Mouse (Mus musculus) spleen, postnatal 4 days (tissue): Measurements from ENCODE around the gene Spata20.

Source experiments
- DNase-seq, 2 experiments: peaks; one replicate each; pipeline ENCODE4 v3.0.0; 2022; ENCODE audit warnings: low spot score in 2 of 2

The Spata20 gene

DNA sequence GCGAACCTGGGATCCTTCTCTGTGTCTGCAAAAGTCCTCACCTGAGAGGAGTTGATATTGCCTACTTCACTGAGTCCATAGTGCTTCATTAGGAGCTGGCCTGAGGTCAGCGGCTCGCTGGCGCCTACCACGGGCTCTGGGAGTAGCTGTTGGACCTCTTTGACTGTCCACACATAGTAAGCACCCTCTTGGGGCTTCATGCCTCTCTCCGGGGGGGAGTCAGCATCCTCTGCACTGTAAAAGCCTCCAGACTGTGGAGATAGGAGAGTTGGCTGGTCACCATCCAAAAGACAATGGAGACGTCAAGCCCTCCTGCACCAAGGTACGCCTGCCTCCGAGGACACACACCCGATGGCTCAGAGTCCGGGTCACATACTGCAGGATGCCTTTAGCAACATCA, 3.2 kb downstream of the Spata20 start:
- DNase-seq: no peak

DNA sequence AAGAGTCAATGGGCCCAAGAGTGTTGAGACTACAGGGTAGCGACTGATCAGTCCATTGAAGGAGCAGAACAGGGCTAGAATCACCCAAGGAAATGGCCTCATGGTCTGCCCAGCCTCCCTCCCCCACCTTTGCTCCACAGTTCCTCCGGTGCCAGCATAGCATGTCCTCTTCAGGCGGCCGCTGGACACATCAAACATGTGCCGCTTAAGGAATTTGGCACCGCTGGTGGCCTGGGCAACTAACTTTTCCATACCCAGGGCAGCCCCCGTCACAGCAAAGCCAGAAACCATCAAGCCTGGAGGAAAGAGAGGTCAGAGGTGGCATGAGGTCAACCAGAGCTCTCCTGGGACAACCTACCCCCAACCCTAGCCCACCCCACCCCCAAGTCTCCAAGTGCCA, 4.0 kb downstream of the Spata20 start:
- DNase-seq: no peak

DNA sequence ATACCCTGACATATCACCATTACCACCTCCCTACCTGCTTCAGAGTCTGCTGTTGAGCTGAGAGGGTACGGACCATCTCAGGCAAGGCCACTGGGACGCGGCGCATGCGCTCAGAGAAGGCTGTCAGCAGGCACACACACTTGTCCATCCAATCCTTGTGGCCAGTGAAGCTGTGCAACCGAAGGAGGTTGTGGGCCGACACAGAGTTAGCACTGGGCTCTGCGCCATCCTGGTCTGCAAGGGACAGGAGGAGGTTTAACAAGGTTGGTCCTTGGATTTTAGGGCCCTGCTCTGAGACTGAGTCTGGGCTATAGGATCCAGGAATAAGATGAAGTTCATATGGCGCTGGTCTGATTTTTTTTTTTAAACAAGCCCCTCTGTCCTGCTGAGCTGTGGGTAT, 5.6 kb downstream of the Spata20 start:
- DNase-seq: no peak

DNA sequence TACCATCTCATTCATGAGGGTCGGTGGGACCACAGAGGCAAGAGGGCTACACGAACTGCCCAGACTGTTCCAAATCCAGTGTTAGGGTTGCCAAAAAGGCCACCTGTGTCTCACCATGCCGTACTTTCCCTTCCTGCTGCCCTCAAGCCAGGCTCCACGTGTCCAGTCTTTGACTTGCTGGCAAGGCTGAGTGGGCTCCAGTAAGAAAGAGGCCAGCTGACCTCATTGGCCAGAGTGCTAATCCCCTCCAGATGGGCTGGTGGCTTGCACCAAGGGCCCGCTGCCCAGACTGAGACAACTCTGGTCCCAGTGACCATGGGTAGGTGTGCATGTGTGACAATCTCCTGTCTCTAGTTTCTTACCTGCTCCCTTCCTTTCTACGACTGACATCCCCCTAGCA, 8.3 kb downstream of the Spata20 start:
- DNase-seq: no peak

DNA sequence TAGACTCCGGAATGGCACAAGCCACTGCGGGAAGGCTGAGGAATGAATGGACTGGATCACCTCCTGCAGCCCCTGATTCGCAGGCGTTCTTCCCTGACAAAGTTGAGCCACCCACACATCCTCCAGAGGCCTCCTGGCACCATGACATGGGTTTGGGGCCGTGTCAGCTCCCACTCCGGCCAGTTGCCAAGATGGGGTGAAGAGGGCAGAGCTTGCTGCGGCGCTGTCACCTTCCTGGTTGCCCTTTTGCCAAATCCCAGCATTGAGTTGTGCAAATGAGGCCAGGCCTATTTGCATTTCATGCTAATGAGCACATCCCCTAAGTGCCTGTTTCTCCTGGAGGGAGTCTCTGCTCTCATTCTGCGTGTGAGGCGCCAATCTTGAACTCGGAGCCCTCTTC, 10.3 kb downstream of the Spata20 start:
- no peak for DNase-seq

DNA sequence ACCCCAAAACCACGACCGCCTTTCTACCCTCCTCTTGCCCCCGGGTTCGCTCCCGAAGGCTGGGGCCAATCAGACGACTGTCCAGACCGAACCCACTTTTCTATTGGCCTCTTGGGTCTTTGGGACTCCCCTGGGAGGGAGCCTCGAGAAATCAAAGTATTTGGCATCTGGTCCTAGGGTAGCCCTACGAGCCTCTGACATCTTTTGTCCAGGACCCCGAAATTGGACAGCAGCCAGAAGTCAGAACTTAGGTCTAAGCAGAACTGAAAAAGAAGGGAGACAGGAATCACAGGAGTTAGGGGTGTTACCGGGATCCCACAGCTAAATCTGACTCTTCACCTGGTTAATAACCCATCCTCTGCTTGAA, 11.5 kb downstream of the Spata20 start:
- DNase-seq: no peak

DNA sequence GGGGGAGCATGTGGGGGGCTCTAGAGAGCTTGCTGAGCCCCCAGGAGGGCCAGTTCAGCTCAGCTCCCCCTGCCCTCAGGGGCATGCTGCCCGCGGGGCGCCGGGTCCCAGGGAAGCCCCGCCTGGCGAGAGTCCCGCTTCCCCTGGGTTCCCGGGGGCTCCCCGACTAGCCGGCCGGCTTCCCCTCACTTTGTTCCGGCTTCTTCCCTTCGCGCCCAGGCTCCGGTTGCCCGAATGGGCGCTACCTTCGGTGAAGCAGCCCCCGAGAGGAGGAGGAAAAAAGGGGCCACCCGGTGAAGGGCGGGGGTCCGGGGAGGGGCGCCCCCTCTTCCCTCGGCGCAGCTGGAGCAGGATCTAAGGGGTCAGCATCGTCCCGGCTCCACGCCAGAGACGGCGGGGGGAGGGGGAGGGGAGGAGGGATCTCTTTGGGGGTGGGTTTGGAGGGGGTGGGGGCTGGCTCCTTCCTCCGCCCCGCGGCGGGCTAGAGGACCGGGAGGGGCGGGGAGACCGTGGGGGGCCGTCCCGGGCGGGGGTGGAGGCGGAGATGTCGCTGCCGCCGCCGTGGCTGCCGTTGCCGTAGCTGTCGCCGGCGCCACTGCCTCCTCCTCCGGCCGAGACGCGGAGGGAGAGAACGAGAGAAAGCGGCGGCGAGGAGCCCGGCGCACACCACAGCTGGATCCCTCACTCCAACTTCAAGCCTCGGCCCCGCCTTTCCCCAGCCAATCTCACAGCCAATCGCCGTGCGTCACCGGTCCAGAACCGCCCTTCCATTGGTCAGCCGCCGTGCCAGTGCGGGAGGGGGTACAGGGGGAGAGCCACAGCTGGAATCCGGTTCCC, 12.1 kb downstream of the Spata20 start, which contains the start of gene Cacna1g:
Cacna1g (minus strand) TSS at position 492 of the 837 bp plus-strand sequence.
- DNase-seq: peak; percentile 72 to 82

DNA sequence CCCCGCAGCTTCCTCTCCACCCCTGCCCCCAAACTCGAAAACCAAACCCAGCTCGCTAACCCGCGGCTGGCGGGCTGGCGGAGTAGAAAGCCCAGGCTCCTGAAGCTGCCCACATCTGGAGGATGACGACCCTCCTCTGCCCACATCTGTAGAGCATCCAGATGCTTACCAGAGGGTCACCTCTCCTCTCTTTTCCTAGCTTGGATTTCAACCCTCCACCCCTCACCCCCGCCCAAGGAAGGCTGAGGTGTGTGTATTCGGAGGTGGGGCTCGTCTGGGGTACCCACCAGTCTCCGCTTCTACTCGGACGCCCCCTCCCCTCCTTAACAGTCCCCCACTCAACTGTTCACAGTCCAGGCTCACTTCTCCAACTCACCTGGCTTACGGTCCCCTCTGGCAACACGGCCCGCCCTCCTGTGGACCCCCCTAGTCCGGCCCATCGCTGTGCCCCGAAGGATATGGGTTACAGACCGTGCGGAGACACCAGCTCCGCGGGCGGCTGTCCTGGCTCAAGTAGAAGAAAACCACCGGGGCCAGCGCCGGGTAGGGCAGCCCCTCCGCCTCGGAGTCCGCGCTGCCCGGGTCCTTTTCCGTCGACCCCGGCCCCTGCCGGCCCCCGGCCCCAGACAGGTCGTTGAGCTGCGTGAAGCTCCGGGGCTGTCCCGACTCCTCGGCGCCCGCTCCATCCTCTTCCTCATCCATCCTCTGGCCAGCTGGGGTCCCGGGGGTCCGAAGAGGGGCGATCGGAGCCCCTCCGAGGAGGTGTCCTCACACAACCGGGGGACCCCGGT, 12.9 kb downstream of the Spata20 start:
- DNase-seq: no peak

DNA sequence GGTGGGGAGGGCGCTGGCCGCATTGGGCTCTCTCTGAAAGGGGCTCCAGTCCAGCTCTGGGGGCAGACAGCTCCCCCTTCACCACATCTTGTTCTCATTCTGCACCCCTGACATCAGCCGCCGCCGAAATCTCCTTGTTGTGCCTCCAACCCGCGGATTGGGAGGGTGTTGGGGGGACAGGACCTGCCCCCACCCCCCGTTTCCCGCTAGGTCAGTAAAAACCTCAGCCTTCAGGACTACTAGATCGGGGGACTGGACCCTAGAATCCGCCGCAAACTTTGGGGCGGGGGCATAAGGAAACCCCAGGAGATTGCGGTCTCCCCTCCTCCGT, 13.4 kb downstream of the Spata20 start:
- DNase-seq: no peak

DNA sequence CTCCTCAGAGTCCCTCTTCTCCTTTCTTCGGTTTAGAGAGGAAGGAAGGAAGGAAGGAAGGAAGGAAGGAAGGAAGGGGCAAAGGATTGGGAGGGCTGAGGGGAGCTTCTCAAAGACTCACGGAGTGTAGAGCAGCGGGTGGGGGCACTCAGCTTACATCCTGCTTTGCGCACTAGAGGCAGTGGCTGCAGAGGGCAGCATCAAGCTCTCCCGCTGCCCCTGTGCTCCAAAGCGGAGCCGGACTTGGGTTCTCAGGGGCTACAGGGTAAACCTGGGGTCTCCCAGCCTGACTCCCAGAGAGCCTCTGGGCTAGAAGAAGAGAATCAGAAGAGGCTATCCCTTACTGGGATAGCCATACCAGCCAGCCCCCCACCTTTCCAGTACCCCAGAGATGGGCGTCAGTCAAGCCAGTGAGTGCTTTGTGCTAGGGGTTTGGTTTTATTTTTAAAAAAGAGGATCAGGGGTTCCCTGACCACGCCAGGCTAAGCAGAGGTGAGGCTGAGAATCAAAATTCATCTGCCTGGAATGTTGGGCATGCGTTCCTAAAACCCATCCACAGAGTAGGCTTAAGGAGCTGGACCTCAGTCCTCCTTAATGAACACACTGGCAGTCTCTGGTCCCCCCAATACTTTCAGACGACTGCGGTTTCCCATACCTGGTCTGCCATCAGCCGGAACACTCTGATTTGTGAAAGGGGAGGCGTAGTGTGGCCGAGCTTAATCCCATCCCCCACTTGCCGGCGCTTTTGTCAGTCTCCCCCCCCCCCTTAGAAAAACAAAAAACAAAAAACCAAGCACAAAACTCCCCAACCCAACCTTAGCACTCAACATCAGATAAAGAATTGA, 14.0 kb downstream of the Spata20 start:
- no peak for DNase-seq

DNA sequence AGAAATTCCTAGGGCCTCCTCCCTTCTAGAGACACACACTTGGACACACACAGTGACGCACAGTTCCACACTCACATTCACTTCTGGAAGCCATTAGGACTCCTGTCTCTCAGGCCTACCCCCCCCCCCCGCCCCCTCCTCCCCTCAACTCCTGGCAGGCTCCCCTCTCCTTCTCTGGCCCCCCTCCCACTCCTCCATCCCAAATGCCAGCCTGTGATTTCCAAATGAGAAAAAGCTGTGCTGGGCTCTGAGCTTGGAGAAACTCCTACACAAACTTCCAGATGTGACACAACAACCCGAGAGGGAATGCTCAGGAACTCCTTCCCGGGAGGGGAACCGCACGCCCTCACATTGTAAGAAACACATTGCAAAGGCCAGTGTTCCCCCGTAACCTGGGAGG, 15.6 kb downstream of the Spata20 start:
- no peak for DNase-seq

DNA sequence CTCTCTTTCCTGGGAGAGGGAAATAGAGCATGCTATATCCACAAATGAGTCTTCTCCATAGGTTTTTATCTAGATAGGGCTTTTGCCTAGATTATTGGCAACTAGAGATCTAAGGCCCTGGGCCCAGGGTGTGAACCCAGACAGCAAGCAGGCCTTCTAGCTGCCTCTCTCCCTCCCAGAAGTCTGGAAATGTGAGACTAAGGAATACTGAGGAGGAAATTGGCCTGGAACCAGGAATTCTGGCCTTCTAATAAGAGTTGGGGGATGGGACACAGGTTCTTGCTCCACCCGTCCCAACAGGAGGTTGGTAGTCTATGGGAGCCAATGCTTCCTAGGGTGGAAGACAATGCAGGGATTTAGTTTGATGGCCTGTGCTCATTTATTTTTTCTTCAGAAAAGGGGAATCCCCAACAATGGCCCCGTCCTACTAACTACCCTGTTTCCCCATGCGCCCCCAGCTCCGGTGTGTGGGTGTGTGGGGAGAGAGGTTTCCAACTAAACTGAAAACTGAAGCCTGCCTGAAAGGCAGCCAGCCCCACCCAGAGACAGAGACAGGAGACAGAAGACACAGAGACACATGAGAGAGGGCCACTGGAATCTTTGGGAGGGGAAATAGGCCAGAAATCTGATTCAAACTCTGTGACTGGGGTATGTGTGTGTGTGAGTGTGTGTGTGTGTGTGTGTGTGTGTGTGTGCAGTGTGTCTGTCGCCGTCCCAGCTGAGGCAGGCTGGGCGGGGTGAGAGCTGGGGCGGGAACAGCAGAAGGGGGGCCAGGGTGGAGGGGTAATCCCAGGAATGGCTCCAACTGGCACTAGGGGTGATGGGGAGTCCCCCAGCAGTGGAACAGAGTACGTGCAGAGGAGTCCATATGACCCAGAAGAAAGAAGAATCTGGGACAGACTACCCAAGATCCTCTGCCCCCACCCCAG, 16.6 kb downstream of the Spata20 start:
- no peak for DNase-seq

DNA sequence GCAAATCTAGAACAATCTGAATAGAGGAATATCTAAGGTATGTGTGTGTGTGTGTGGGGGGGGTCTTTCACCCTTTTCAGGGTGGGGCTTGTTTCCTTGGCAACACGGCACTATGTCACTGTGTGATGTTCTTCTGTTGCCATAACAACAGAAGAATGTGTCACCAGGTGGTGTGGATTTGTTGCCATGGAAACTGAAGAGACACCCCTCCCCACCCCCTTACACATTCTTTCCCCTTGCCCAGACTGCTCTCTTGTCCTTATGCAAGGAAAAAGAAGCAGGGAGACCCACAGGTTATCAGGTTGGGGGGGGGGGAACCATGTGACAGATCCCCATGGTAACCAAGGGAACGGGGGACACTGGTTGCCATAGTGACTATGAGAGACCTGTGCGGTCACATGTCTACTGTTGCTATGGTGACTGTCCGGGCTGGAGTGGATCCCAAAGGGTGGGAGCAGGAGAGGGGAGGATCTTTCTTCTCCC, 17.4 kb downstream of the Spata20 start:
- DNase-seq: no peak

DNA sequence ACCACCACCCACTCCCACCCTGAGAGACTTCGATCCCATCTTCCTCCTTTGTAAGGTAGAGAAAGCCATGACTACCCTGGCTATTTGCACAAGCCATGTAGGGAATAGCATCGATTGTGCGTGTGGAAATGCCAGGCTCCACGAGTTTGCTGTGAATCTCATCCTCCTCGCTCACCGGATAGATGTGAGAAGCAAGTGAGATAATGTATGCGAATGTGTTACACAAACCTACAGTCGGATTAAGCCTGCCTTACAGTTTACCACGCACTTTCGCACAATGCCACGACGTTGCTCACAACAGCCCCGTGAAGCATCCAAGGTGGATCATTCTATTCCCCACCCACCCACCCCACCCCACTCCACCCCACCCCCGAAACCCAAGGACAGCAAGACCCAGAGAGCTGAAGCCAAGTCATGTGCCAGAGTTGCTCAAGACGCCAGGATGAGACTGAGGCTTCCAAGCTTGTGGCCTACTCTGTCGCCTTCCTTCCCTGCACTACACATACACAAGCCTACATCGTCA, 19.6 kb downstream of the Spata20 start:
- no peak for DNase-seq

DNA sequence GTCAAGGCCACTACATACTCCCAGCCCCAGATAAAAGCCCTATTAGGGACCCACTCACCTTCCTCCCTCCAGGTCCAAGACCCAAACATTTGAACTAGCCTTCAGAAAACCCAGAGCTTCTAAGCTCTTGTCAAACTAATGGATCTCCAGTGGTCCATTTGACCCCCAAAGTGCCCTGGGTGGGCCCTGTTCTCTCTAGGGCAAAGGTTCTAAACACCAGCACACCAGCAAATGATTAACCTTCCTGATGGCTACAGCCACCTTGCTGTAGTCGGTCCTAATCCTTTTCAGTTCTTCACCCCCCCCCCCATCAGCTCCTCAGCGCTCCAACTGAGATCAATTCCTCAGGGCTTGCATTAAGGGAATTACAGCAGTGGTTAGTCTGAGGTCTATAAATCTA, 21.8 kb downstream of the Spata20 start:
- DNase-seq: no peak

DNA sequence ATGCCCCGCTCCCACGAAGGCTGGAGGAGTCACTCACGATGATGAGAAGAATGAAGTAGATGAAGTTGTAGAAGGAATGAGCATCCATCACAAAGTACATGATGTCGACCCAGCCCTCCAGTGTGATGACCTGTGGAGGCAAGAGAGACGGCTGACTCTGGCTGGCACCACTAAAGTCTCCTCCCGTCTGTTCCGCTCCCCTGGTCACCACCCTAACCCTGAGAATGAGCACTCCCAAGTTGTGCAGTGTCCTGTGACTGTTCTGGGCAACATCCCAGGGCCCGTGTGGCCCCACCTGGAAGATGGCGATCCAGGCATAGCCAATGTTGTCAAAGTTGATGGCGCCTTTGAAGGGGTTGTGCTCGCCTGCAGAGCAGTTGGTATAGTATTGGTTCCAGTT, 24.1 kb downstream of the Spata20 start:
- DNase-seq: no peak

DNA sequence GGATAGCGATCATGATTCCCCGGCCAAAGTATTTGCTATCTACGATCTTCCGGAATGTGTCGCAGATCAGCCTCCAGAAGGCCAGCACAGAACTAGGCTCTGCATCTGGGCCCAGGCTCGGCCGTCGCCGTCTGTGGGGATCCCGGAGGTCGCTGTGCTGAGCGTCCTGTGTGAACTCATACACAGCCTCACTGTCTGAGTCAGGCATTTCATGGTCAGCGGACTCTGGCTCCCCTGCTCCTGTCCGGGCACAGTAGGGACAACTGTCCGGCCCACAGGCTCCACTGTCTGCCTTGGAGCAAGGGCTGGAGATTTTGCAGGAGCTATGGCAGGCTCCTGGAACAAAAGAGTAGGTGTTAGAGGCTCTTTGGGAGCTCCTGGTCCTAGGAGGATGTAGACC, 29.0 kb downstream of the Spata20 start:
- DNase-seq: no peak

DNA sequence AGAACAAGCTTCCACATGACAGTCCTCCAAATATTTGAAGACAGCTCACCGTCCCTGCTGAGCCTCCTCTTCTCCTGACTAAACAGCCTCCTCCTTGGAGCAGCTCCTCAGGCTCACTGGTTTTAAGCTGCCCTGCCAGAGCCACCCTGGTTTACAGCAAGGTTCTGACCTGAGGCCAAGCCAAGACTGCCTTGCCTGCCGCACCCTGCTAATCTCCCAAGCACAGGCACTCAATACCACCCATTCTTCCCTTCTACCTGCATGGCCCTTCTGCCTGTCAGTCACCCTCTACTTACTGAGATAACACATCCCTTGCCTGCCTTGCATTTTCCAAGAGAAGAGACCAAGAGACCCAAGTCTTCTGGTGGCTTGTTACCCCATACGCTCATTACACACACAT, 29.6 kb downstream of the Spata20 start:
- peak; percentile 73 to 80 for DNase-seq

DNA sequence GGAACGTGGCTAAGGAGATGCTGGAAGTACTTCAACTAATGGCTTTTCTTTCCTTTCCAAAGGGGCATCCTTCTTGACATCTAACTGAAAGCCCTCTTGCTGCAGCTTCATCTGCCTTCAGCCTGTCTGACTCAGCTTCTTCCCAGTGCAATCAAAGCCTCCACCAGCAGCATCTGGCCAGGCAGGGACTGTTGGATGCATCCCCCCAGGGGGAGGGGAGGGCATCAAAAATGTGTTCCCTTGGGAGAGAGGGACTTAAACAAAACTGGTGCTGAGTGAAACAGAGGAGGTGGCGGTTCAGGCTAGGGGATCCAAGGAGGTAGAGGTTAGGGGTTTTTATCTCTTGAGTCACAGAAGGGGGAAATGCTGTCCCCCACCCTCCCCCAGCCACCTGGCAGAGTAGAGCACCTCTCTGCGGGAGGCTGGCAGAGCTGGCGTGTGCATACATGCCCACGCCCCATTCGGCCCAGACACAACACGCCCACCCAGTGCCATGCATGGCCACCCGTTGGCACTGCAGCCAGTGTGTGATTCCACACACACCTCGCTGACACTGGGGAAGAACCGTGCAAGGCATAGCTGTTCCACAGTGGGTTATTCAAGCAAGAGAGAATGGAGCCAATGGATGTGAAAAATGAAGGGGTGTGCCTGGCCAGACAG, 30.7 kb downstream of the Spata20 start:
- peak; percentile 56 to 77 for DNase-seq

DNA sequence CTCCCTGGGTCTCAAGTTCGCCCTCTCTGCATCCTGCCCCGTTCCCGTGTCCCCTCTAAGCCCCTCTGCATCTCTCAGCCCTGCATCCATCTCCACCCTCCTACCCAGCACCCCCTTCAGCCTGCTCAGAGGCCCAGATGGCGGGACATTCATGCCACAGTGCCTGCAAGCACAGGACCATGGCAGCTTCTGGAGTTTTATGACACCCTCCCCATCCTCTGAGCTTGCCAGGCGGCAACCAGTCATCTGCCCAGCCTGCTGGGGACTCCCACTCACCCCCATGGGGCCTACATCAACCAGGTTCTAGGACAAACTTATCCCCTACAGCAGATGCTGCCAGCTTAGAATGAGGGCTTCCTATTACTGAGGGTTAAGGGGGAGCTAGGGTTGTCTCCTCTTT, 31.2 kb downstream of the Spata20 start:
- no peak for DNase-seq
